Comparison of ENCODE assay signal across 15 mouse cellular contexts in the genomic region with DNA sequence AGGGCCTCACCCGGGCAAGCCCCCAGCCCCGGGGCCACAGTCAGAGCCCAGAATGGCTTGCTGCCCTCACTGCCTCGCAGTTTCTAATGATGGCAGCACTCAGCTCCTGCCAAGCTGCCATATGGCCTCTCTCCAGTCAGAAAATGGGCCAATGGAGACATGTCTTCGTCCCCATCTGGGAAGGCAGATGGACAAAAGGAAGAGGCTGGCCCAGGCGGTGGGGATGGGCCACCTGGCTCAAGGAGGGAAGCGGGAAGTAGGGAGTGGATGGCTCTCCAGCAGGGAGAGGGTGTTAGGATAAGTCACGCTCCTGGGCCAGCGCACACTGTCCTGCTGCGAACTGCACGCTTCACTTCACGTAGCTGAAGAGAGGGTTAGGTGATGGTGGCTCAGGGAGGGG.
DNase-seq lines count a peak whose midpoint lies in the region; ATAC-seq lines count a peak whose summit lies in the region.
"Had no signal": no experiment of that assay in that cellular context is flagged by ENCODE, and none has a peak within 500 bp of the region (broad histone marks: within the 10 kb centered on the region; RNA-seq: fewer than 3 reads in every experiment).

No protein-coding gene starts in this region.

- no peaks in the 10 kb centered on the region for H3K9me3 ChIP-seq in hindbrain, embryonic 16.5 days (ENCODE audit: control insufficient read depth, low read length)
- H3K9me3 ChIP-seq in hindbrain, embryonic 11.5 days (ENCODE audit: control insufficient read depth, low read length), result no peaks in the 10 kb centered on the region
- H3K9me3 ChIP-seq: embryonic facial prominence, embryonic 12.5 days; heart, embryonic 12.5 days; intestine, embryonic 15.5 days; midbrain, embryonic 10.5 days; neural tube, embryonic 15.5 days had no signal

- H3K27me3 ChIP-seq in hindbrain, embryonic 16.5 days (replicated peaks; ENCODE audit: control insufficient read depth, insufficient read depth, low read length), result no peaks in the 10 kb centered on the region
- no peaks in the 10 kb centered on the region for H3K27me3 ChIP-seq in hindbrain, embryonic 11.5 days (ENCODE audit: control insufficient read depth, insufficient read depth, low read length)
- H3K27me3 ChIP-seq: embryonic facial prominence, embryonic 12.5 days had no signal

- no peaks in the 10 kb centered on the region for H3K36me3 ChIP-seq in hindbrain, embryonic 16.5 days (ENCODE audit: control insufficient read depth, insufficient read depth, low read length)
- no peaks in the 10 kb centered on the region for H3K36me3 ChIP-seq in hindbrain, embryonic 11.5 days (ENCODE audit: control insufficient read depth, insufficient read depth, low read length)
- H3K36me3 ChIP-seq: embryonic facial prominence, embryonic 12.5 days; heart, embryonic 12.5 days; intestine, embryonic 15.5 days; midbrain, embryonic 10.5 days; neural tube, embryonic 15.5 days had no signal

- no peak overlapping the region for H3K4me3 ChIP-seq in hindbrain, embryonic 16.5 days (ENCODE audit: low read length)
- no peak overlapping the region for H3K4me3 ChIP-seq in hindbrain, embryonic 11.5 days (ENCODE audit: low read depth, low read length)
- H3K4me3 ChIP-seq: embryonic facial prominence, embryonic 12.5 days; heart, embryonic 12.5 days; intestine, embryonic 15.5 days; midbrain, embryonic 10.5 days; myocyte; neural tube, embryonic 15.5 days had no signal

- H3K9ac ChIP-seq in hindbrain, embryonic 16.5 days (ENCODE audit: low read depth, low read length), result no peak overlapping the region
- H3K9ac ChIP-seq in hindbrain, embryonic 11.5 days (ENCODE audit: low read depth, low read length), result no peak overlapping the region
- H3K9ac ChIP-seq: embryonic facial prominence, embryonic 12.5 days; heart, embryonic 12.5 days; intestine, embryonic 15.5 days; neural tube, embryonic 15.5 days had no signal

- no peak overlapping the region for H3K27ac ChIP-seq in hindbrain, embryonic 16.5 days (ENCODE audit: low read depth, low read length)
- no peak overlapping the region for H3K27ac ChIP-seq in hindbrain, embryonic 11.5 days (ENCODE audit: low read depth, low read length)
- H3K27ac ChIP-seq: embryonic facial prominence, embryonic 12.5 days; intestine, embryonic 15.5 days; midbrain, embryonic 10.5 days; neural tube, embryonic 15.5 days had no signal

- no peaks in the 10 kb centered on the region for H3K4me1 ChIP-seq in hindbrain, embryonic 16.5 days (ENCODE audit: control insufficient read depth, insufficient read depth, low read depth, low read length)
- no peaks in the 10 kb centered on the region for H3K4me1 ChIP-seq in hindbrain, embryonic 11.5 days (replicated peaks; ENCODE audit: control insufficient read depth, insufficient read depth, low read length)
- H3K4me1 ChIP-seq: embryonic facial prominence, embryonic 12.5 days; heart, embryonic 12.5 days; intestine, embryonic 15.5 days; midbrain, embryonic 10.5 days; neural tube, embryonic 15.5 days had no signal

- no peak overlapping the region for H3K4me2 ChIP-seq in hindbrain, embryonic 16.5 days (ENCODE audit: low read length)
- H3K4me2 ChIP-seq in hindbrain, embryonic 11.5 days (replicated peaks; ENCODE audit: low read depth, low read length), result no peak overlapping the region
- H3K4me2 ChIP-seq: embryonic facial prominence, embryonic 12.5 days; heart, embryonic 12.5 days; intestine, embryonic 15.5 days; neural tube, embryonic 15.5 days had no signal

- DNase-seq in hindbrain, embryonic 11.5 days (ENCODE audit: low spot score), result no peak
- DNase-seq in cerebellum, adult 18-20 months, result peak; percentile 97
- peak; percentile 96 to 98 for DNase-seq in cerebellum, postnatal 36 days
- no peak for DNase-seq in kidney, postnatal 4 days
- DNase-seq in thymus, postnatal 10 days (ENCODE audit: low spot score in 2 of 2), result no peak
- DNase-seq: lung, adult 18-20 months; thymus, adult 18-20 months had no signal

- ATAC-seq in hindbrain, embryonic 16.5 days, result peak; percentile 65; the same call in 1 of the 2 replicates
- ATAC-seq in hindbrain, embryonic 11.5 days (ENCODE audit: low FRiP score), result no peak
- peak; percentile 80 for ATAC-seq in cerebellum, adult (ENCODE audit: insufficient number of reproducible peaks, low FRiP score, low TSS enrichment)
- ATAC-seq: intestine, embryonic 15.5 days had no signal

- WGBS in hindbrain, embryonic 16.5 days, result 56% methylated on average over 11 of the region's 11 CpGs
- WGBS in hindbrain, embryonic 11.5 days, result 70% methylated on average over 11 of the region's 11 CpGs

Comparison
In these comparisons a context has a peak if more than half of its experiments do, and no peak if none do; other contexts are left out.
1. DNase-seq: peak in cerebellum, adult 18-20 months (2 of 2) and cerebellum, postnatal 36 days (2 of 2); none in hindbrain, embryonic 11.5 days (single experiment), kidney, postnatal 4 days (0 of 2) and thymus, postnatal 10 days (0 of 2).